Mouse (Mus musculus) lung, postnatal 0 days (tissue): ENCODE results near the gene Rab11fip4. TPM values are rescaled to one million over a fixed set of nuclear protein-coding genes. Genes with fewer than 3 reads are reported as not detected.

Experiments used
- ATAC-seq: fragments of 200-750 bp; cut with Nextera tagmentation; 2 replicates; pipeline ENCODE4 v1.8.0; 2017; ENCODE audit warnings: moderate library complexity
- DNase-seq: peaks from one replicate; pipeline ENCODE4 v3.0.0-alpha.2; 2016; ENCODE audit warnings: low spot score
- H3K27ac ChIP-seq: fragments of 300-500 bp; sonication (generic); 2 replicates; pipeline ENCODE4 v1.5.1; 2014; ENCODE audit warnings: antibody characterized with exemption, mild to moderate bottlenecking, low read length, mixed read lengths
- H3K27me3 ChIP-seq: fragments of 300-500 bp; sonication (generic); replicated peaks from 2 replicates; pipeline ENCODE4 v1.6.1; 2014; ENCODE audit warnings: low read length, mixed read lengths; ENCODE audit not compliant: insufficient read depth
- H3K36me3 ChIP-seq: fragments of 300-500 bp; sonication (generic); 2 replicates; pipeline ENCODE4 v1.6.1; 2014; ENCODE audit warnings: low read length, mixed read lengths; ENCODE audit not compliant: insufficient read depth
- H3K4me1 ChIP-seq: fragments of 300-500 bp; sonication (generic); 2 replicates; pipeline ENCODE4 v1.6.1; 2014; ENCODE audit warnings: antibody characterized with exemption, low read depth, low read length, mixed read lengths; ENCODE audit not compliant: insufficient read depth
- H3K4me2 ChIP-seq: fragments of 300-500 bp; sonication (generic); replicated peaks from 2 replicates; pipeline ENCODE4 v1.6.1; 2014; ENCODE audit warnings: low read depth, mild to moderate bottlenecking, low read length, moderate library complexity, mixed read lengths
- H3K4me3 ChIP-seq: fragments of 300-500 bp; sonication (generic); 2 replicates; pipeline ENCODE4 v1.5.1; 2014; ENCODE audit warnings: low read depth, low read length
- H3K9ac ChIP-seq: fragments of 300-500 bp; sonication (generic); replicated peaks from 2 replicates; pipeline ENCODE4 v1.6.1; 2014; ENCODE audit warnings: low read depth, mild to moderate bottlenecking
- H3K9me3 ChIP-seq: fragments of 300-500 bp; sonication (generic); 2 replicates; pipeline ENCODE4 v1.6.1; 2016; ENCODE audit warnings: low read length, mixed read lengths
- CTCF ChIP-seq: IDR thresholded peaks from 2 replicates; pipeline ENCODE4 v1.5.1; 2016; ENCODE audit warnings: antibody characterized with exemption, mild to moderate bottlenecking
- EP300 ChIP-seq: IDR thresholded peaks from 2 replicates; pipeline ENCODE4 v1.6.1; 2016; ENCODE audit warnings: antibody characterized with exemption, mild to moderate bottlenecking, control low read depth
- WGBS: fragments of 180-500 bp; shearing (Covaris S2); extraction: QIAGEN DNeasy Blood & Tissue Kit; methylation state at CpG from one replicate; pipeline ENCODE4 v1.1.7; 2014; 5-methylcytosine and 5-hydroxymethylcytosine counted together
- microRNA counts: library from miRNA; unstranded; fragments of <30 nt; microRNA quantifications from one replicate; lab custom pipeline; 2015
- microRNA-seq: library from miRNA; unstranded; fragments of <30 nt; microRNA quantifications from one replicate; pipeline ENCODE4, GENCODE M21; 2016
- polyA plus RNA-seq: library from polyadenylated mRNA; unstranded; fragments of >200 nt; fragmentation: Nextera tagmentation; extraction: Ambion mirVana; gene quantifications from 2 replicates; pipeline ENCODE4 v1.2.1, GENCODE M21; 2015

Gene Rab11fip4
- polyA plus RNA-seq, 1 experiment from 2014 or later, result 0.74 TPM

DNA sequence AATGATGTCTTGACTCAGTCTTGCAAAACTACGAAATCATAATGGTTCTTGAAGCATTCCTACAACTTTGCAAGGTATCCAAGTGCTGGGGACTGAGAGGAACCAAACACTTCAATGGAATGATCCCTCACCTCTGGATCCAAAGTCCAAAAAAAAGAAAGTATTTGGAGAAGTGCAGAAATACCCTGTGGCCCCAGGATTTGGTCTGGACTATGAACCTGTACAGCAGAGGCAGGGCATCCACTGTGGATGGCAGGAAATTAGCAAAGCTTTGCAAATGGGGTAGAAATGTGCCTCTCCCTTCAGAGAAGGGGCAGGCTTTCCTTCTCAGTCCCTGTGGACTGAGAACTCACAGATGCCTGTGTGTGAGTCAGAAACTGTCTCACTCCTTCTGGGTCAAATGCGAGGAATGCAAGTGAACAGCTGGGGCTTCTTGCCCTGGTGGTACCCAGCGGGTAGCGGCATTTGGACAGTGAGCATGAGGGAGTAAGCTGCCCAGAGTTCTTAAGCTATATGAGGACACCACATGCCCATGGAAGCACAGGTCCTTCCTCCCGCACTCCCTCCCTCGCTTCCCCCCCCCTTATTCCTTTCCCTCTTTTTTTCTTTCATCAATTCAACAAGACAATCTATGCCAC is 147.0 kb downstream of the Rab11fip4 start:
- no peak for ATAC-seq
- Histone ChIP-seq H3K4me3 (no peak overlapping the region), H3K27ac (peak overlapping the region; percentile 89), H3K4me1 (peaks cover 26% of the 10 kb centered on the region), H3K9me3 (no peaks in the 10 kb centered on the region), H3K36me3 (no peaks in the 10 kb centered on the region), H3K4me2 (no peak overlapping the region), H3K27me3 (no peaks in the 10 kb centered on the region), H3K9ac (no peak overlapping the region)
- TF ChIP-seq CTCF, result no peak
- TF ChIP-seq EP300, result no peak
- WGBS, result 76% methylated on average over 6 of the region's 6 CpGs
- DNase-seq, result peak; percentile 59

DNA sequence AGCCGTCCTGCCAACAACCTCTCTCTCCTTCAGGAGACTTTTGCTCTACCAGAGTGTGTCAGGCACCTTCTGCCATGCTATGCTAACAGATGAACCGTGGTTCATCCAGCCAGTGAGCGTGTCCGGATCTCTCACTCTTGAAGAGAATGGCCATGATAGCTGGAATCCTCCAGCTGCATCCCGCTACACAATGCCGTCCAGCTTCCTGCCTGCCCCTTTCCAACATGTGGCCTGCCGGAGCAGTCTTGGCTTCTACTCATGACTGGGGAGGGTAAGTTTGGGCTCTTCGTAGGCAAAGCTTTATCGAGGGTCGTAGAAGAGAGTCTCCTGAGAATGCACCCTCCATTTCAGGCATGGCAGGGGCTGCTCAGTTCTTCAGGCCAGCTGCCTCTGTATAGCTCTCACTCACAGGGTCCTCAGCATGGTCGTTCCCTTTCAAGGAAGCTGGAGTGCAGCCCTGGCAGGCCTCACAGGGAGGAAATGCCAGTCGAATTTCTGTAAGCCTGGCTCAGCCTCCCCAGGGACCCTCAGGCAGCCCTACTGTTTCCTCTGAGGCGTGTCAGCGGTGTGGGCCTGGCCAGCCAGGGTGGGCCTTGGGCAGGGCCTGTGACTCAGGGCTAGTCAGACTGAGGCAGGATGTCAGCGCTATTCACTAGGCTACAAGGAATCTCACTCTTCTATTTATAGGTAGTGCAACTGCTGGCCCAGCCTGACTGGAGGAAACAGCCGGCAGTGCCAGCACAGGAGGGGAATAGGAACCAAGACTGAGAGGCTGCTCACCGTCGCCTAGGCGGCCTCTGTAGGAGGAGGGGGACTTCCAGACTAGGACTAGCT is 147.9 kb downstream of the Rab11fip4 start:
- 37% methylated on average over 19 of the region's 19 CpGs for WGBS
- TF ChIP-seq EP300 (no peak), CTCF (no peak)
- Histone ChIP-seq H3K4me3 (no peak overlapping the region), H3K4me2 (no peak overlapping the region), H3K4me1 (peaks cover 26% of the 10 kb centered on the region), H3K36me3 (no peaks in the 10 kb centered on the region), H3K9me3 (no peaks in the 10 kb centered on the region), H3K9ac (no peak overlapping the region), H3K27ac (peak overlapping the region; percentile 89), H3K27me3 (no peaks in the 10 kb centered on the region)
- peak; percentile 94 for ATAC-seq
- DNase-seq, result peak; percentile 81

DNA sequence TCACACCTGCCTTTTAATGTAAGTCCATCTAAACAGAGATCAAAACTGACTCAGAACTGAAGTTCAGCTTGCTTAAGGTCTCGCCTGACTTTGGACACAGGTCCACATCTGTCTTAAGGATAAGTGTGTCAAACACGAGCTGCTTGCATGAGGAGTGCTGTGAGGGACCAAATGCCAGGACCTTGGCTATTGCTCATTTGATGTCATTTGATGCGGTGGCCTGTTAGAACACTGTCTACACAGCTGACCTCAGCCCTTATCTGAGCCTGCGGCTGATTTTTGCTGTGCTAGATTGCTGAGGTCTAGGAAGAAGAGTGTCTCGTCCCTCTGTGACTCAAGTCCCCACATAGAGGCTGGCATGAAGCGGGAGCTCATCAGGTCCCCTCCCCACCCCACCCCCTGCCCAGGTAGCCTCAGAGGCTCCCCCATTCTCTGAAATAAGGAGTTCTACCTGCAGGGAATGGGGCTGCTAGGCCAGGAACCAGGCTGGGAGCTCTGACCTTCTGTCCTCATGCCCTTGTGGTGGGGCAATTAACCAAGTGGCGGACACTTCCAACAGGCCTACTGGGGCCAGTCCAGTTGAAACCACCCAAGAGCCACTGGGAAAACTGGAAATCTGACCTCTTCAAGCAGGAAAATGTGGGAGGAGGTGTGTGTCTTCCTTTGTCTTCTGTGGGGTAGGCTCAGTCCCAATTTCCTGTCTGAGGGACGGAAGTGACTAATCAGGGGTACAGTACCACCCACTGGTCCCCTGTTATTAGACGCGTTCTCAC is 149.9 kb downstream of the Rab11fip4 start:
- ATAC-seq, result no peak

DNA sequence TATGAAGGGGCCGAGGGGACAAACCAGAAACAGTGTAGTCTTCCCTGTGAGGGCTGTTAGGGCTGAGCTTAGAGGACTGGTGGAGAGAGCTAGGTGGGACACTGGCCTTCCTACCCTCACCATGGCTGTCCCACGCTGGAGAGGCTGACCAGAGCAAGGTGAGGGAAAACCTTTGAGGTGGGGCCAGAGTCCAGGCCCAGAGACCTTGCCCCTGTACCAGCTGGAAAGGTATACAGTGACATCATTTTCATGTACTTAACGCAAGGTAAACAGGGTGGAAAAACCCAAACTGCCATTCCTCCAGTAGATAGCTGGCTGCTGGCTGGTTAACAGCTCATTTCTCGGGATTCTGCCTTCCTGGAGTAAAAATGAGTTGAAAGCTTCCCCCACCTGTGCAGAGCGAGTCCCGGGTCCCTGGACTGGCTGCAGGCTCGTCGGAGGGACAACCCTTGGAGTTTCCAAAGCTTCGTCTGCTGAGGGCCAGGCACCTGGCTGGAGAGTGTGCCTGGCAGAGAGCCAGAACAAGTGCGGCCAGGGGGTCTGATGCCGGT is 155.6 kb downstream of the Rab11fip4 start:
- Histone ChIP-seq H3K9ac (no peak overlapping the region), H3K27me3 (no peaks in the 10 kb centered on the region), H3K4me1 (peaks cover 6% of the 10 kb centered on the region; the same call in 1 of the 2 replicates), H3K36me3 (no peaks in the 10 kb centered on the region), H3K27ac (no peak overlapping the region), H3K4me3 (no peak overlapping the region), H3K9me3 (no peaks in the 10 kb centered on the region), H3K4me2 (no peak overlapping the region)
- WGBS, result 63% methylated on average over 11 of the region's 11 CpGs
- TF ChIP-seq CTCF, result no peak
- TF ChIP-seq EP300, result no peak
- DNase-seq (no peak), ATAC-seq (no peak)

More for the DNA sequence above, 149.9 kb downstream of the Rab11fip4 start:
- H3K4me1 ChIP-seq, result peaks cover 23% of the 10 kb centered on the region
- DNase-seq, result no peak
- H3K9ac ChIP-seq, result no peak overlapping the region
- H3K4me3 ChIP-seq, result no peak overlapping the region
- H3K36me3 ChIP-seq, result no peaks in the 10 kb centered on the region
- no peaks in the 10 kb centered on the region for H3K27me3 ChIP-seq
- no peaks in the 10 kb centered on the region for H3K9me3 ChIP-seq
- H3K4me2 ChIP-seq, result no peak overlapping the region
- H3K27ac ChIP-seq, result peak overlapping the region; percentile 54
- 81% methylated on average over 10 of the region's 10 CpGs for WGBS
- TF ChIP-seq EP300 (peak; percentile 35; the same call in 1 of the 2 replicates), CTCF (no peak)

MicroRNA genes within 50 kb of the gene (microRNA counts, 519-probe panel; counts per million panel counts)
- microRNA mmu-miR-193 (lab: Ali Mortazavi, UCI), result 3,778 counts per million, percentile 29 among the panel's probes with 10 or more counts
- 5,164 counts per million, percentile 62 among the panel's probes with 10 or more counts for microRNA mmu-miR-365 (lab: Ali Mortazavi, UCI)

Small RNAs within 50 kb of the gene (microRNA-seq; reads per million reads assigned to microRNA genes)
- gene Mir193a (29.4 reads per million, percentile 34 among the genes with 10 or more reads in this experiment), gene Mir365-2 (not detected)

Other genes starting within 250 kb of the Rab11fip4 start
- gene Omg, start 87.1 kb upstream of the Rab11fip4 start, polyA plus RNA-seq, result 0.13 TPM in 1 of 2 replicates, not detected in the other
- 2.0 and 2.6 TPM in 2 replicates for gene Evi2b, start 67.5 kb upstream of the Rab11fip4 start, polyA plus RNA-seq
- gene Evi2, start 60.6 kb upstream of the Rab11fip4 start, polyA plus RNA-seq, result 0.61 and 0.64 TPM in 2 replicates
- 6.4 and 8.0 TPM in 2 replicates for gene Evi2a, start 60.6 kb upstream of the Rab11fip4 start, polyA plus RNA-seq